8 mouse cellular contexts compared by ENCODE assay signal in the genomic region with DNA sequence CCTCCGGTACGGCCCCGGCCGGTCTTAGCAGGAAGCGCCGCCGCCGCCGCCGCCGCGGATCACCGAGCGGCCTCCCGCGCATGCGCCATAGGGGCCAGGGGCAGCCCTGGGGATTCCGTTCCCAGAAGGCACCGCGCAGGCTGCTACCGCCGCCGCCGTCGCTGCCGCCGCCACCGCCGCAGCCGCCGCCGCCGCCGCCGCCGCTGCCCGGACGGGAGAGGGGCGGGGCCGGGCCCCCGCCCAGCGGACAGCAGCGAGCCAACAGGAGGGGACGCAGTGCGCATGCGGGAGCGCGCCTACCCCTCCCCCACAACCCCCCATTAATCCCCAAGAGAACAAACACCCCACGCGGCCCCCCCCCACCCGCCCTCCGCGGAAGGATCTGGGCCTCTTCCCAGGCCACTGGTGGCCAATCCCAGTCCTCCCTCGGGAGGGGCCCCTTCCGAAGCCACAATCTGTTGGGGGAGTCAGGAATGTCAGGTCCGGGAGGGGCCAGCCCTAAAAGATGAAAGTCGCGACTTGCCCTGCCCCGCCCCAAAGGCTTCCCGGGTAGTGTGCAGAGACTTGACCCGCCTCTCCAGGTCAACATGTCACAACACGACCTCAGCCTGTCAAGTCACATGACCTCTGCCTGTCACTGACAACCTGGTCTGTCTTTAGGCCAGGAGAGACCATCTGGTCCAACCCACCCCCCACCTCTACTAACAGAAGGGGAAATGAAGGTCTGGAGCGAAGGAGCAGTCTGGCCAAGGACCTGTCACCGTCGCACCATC. TPM values are rescaled to one million over a fixed set of nuclear protein-coding genes. Genes with fewer than 3 reads are reported as not detected.
DNase-seq lines count a peak whose midpoint lies in the region; ATAC-seq and TF ChIP-seq lines count a peak whose summit lies in the region.

A gene (minus strand): TSS at position 219 of the 773 bp plus-strand sequence.

- no peaks in the 10 kb centered on the region for H3K9me3 ChIP-seq in hindbrain, embryonic 15.5 days

- peak within 1 kb of the TSS; percentile 73 for H3K4me2 ChIP-seq in hindbrain, embryonic 15.5 days

- peak within 1 kb of the TSS; percentile 79 for H3K9ac ChIP-seq in hindbrain, embryonic 15.5 days

- no peaks in the 10 kb centered on the region for H3K27me3 ChIP-seq in hindbrain, embryonic 15.5 days

- peak within 1 kb of the TSS; percentile 98 for H3K27ac ChIP-seq in hindbrain, embryonic 15.5 days (replicated peaks)
- H3K27ac ChIP-seq in left cerebral cortex, adult 2 months = peak within 1 kb of the TSS; percentile 99

- intact Hi-C loops in left cerebral cortex, adult 2 months (cut with DNase I) = loop anchor here (1.0 to 2.0 kb wide), 2 partner anchors 23 to 78 kb away; a partner anchor contains a TSS

- peak within 1 kb of the TSS; percentile 52 for H3K4me3 ChIP-seq in hindbrain, embryonic 15.5 days
- peak within 1 kb of the TSS; percentile 64 for H3K4me3 ChIP-seq in left cerebral cortex, adult 2 months

- peak; percentile 94 for DNase-seq in R1 (ENCODE audit: low read depth, low spot score)
- DNase-seq in cerebellum, postnatal 25 days = peak; percentile 93 to 94
- peak; percentile 84 to 87 for DNase-seq in frontal cortex, postnatal 36 days (ENCODE audit: low spot score in 2 of 2)
- peak; percentile 88 to 89 for DNase-seq in left cerebral cortex, adult 2 months (ENCODE audit: extremely low spot score in 1 of 2, low spot score in 2 of 2)
- peak; percentile 76 to 84 for DNase-seq in right cerebral cortex, adult 2 months (ENCODE audit: low spot score in 2 of 2)
- peak; percentile 87 for DNase-seq in urinary bladder, postnatal 14 days (ENCODE audit: low spot score)

- peaks cover 16% of the 10 kb centered on the region for H3K36me3 ChIP-seq in hindbrain, embryonic 15.5 days

- peaks cover 65% of the 10 kb centered on the region for H3K4me1 ChIP-seq in hindbrain, embryonic 15.5 days (replicated peaks)

- no peak for TF ChIP-seq CTCF in left cerebral cortex, adult 2 months (IDR thresholded peaks at IDR 0.05)

- 0% methylated on average over 17 of the region's 65 CpGs for WGBS in hindbrain, embryonic 15.5 days

- ATAC-seq in hindbrain, embryonic 15.5 days (ENCODE audit: low FRiP score, low read depth) = peak; percentile 17
- peak; percentile 47 for ATAC-seq in megakaryocyte, adult 5-6 weeks (ENCODE audit: poor library complexity, severe bottlenecking)

RNA-seq across cellular contexts. Expression of the gene that starts here (rescaled TPM):
- polyA plus RNA-seq in hindbrain, embryonic 15.5 days (2015; fragmentation: Nextera tagmentation; extraction: Ambion mirVana) = 16.1 and 17.5 TPM in 2 replicates
- total RNA-seq in left cerebral cortex, adult 2 months (2021) = 10 to 100 TPM; 42.2 to 52.4 TPM
- 40.4 and 48.4 TPM in 2 replicates for total RNA-seq in megakaryocyte, adult 5-6 weeks (2015)
- 5.6 and 8.9 TPM in 2 replicates for total RNA-seq in megakaryocyte, adult 5-6 weeks (2017)

Comparison
In these comparisons a context has a peak if more than half of its experiments do, and no peak if none do; other contexts are left out.
1. Peak in every context shown above with its lines: DNase-seq, ATAC-seq, H3K4me3 ChIP-seq and H3K27ac ChIP-seq.